Mouse (Mus musculus) liver (tissue): ENCODE results near the gene Dytn.

ENCODE experiments used
- DNase-seq: peaks from one replicate; pipeline ENCODE4 v3.0.0-alpha.2; 2020; ENCODE audit warnings: mixed read lengths

The Dytn gene

DNA sequence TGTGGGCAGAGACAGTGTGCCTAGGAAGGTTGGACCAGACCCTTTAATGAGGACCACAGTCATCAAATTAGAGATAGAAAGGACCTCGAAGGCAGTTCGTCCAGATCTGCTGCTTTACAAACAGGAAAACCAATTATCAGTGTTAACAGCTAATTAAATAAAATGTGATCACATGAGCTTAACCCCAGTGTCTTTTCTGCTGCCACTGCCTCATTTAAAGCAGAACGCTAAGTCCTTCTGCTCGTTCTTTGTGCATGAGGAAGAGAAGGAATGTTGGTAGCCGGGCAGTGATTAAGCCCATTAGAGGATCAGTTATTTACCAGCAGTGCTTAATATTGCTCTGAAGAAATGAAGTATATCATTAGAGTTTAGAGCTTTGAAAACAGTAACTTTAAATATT lies 109.9 kb downstream of the Dytn start:
- no peak for DNase-seq

DNA sequence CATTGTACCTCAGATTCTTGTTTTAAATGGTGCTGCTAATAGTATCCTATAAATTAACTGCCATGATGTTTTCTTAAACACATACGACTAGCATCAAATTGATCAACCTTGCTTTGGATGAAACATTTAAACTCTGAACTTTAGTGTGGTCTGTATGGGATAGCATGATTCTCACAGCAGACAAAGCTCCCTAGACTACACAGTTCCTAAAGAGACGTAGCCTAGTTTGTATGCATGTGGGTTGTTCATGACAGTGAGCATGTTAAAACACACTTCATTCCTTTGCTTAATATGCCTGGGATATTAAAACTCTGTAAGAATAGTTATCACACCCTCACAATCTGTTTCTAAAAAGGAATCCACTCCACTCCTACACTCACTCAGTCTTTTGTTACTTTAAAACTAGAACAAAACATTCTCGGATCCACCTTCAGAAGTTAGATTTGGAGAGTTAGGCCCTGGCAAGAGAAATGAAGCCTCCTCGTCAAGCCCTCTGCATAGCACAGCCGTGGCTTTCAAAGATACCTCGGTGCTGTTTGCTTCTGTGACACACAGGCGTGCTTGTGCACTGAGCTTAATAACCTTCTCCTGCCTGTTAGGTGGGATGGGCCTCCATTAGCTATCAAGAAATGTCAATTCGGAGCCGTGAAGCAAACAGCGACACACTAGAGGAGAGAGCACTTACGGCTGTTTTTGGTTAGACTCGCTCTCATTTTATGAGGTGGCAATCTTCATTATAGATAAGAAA lies 112.7 kb downstream of the Dytn start:
- no peak for DNase-seq

DNA sequence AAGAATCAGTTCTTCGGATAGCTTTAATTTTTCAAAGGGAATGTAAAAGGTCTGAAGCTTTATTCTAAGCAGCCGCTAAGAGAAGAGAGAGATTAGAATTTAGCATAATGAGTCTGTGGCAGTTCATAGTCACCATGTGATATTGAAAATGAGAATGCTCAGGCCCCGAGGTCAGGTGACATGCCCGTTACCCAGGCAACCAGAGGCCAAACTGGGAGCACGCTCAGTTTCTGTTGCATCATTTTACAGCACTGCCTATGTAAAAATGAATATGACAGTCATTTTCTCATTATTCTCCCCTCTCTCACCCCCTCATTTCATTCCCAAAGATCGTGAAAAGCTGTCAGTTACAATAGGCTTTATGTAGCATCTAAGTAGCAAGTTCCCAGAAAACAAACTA lies 113.3 kb downstream of the Dytn start:
- no peak for DNase-seq
